Mouse (Mus musculus) hindbrain, embryonic 14.5 days (tissue): ENCODE data around the gene Bid. TPM values are rescaled to one million over a fixed set of nuclear protein-coding genes. Genes with fewer than 3 reads are reported as not detected.

Experiments
- ATAC-seq: fragments of 200-750 bp; cut with Nextera tagmentation; 2 replicates; pipeline ENCODE4 v1.8.0; 2017; ENCODE audit warnings: moderate number of reproducible peaks, mild to moderate bottlenecking, moderate TSS enrichment, moderate library complexity; ENCODE audit not compliant: low FRiP score
- DNase-seq: peaks from one replicate; pipeline ENCODE4 v3.0.0-alpha.2; 2015; ENCODE audit warnings: low spot score
- H3K27ac ChIP-seq: fragments of 300-500 bp; sonication (generic); 2 replicates; pipeline ENCODE4 v1.5.1; 2014; ENCODE audit warnings: mild to moderate bottlenecking, moderate library complexity
- H3K27me3 ChIP-seq: fragments of 300-500 bp; sonication (generic); 2 replicates; pipeline ENCODE4 v1.6.1; 2014; ENCODE audit warnings: mild to moderate bottlenecking, low read length, mixed read lengths; ENCODE audit not compliant: control insufficient read depth, insufficient read depth
- H3K36me3 ChIP-seq: fragments of 300-500 bp; sonication (generic); replicated peaks from 2 replicates; pipeline ENCODE4 v1.6.1; 2014; ENCODE audit not compliant: control insufficient read depth, insufficient read depth
- H3K4me1 ChIP-seq: fragments of 300-500 bp; sonication (generic); replicated peaks from 2 replicates; pipeline ENCODE4 v1.6.1; 2014; ENCODE audit warnings: antibody characterized with exemption, low read length, mixed read lengths; ENCODE audit not compliant: control insufficient read depth, insufficient read depth
- H3K4me2 ChIP-seq: fragments of 300-500 bp; sonication (generic); replicated peaks from 2 replicates; pipeline ENCODE4 v1.6.1; 2014; ENCODE audit warnings: mild to moderate bottlenecking, moderate library complexity
- H3K4me3 ChIP-seq: fragments of 300-500 bp; sonication (generic); replicated peaks from 2 replicates; pipeline ENCODE4 v1.5.1; 2014; ENCODE audit warnings: mild to moderate bottlenecking, low read length
- H3K9ac ChIP-seq: fragments of 300-500 bp; sonication (generic); 2 replicates; pipeline ENCODE4 v1.6.1; 2014
- H3K9me3 ChIP-seq: fragments of 300-500 bp; sonication (generic); 2 replicates; pipeline ENCODE4 v1.6.1; 2016; ENCODE audit warnings: low read length; ENCODE audit not compliant: control insufficient read depth
- WGBS: fragments of 180-500 bp; shearing (Covaris S2); extraction: QIAGEN DNeasy Blood & Tissue Kit; methylation state at CpG from one replicate; pipeline ENCODE4 v1.1.7; 2014; 5-methylcytosine and 5-hydroxymethylcytosine counted together
- polyA plus RNA-seq: library from polyadenylated mRNA; unstranded; fragments of >200 nt; fragmentation: Nextera tagmentation; extraction: Ambion mirVana; gene quantifications from 2 replicates; pipeline ENCODE4 v1.2.1, GENCODE M21; 2014

Bid gene
- polyA plus RNA-seq, 1 experiment from 2014 or later: 40.2 TPM

DNA sequence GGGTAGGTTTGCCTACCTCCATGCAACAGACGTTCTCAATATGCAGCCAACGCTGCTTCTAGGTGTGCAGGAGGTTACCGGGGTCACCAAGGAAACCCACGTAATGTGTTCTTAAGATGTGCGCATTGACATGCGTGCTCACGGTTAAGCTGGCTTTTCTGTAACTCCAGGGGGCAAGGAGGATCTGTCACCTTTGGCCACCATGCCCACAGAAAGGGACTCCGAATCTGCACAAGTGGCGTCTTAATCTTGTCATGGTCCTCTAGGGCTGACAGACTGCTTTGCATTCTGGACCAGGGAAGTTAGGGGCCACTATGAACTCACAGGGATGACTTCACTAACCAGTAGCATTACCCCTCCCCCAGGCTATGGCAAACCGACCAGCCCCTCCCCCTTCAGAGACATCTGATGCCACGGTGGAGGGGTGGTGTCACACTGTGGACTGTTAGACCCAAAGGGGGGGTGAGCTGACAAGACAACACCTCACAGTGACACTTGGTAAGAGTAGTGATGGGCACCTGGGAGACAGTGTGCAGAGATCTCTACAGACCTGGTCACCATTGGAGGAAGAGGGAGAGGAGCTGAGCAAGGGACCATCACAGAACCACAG is 21.5 kb upstream of the Bid start:
- 84% methylated on average over 11 of the region's 11 CpGs for WGBS
- ATAC-seq (no peak), DNase-seq (no peak)
- H3K4me1 ChIP-seq: no peaks in the 10 kb centered on the region
- no peaks in the 10 kb centered on the region for H3K27me3 ChIP-seq
- H3K9me3 ChIP-seq: no peaks in the 10 kb centered on the region
- H3K4me2 ChIP-seq: no peak overlapping the region
- H3K9ac ChIP-seq: no peak overlapping the region
- no peak overlapping the region for H3K27ac ChIP-seq
- no peak overlapping the region for H3K4me3 ChIP-seq
- H3K36me3 ChIP-seq: peaks cover 18% of the 10 kb centered on the region

DNA sequence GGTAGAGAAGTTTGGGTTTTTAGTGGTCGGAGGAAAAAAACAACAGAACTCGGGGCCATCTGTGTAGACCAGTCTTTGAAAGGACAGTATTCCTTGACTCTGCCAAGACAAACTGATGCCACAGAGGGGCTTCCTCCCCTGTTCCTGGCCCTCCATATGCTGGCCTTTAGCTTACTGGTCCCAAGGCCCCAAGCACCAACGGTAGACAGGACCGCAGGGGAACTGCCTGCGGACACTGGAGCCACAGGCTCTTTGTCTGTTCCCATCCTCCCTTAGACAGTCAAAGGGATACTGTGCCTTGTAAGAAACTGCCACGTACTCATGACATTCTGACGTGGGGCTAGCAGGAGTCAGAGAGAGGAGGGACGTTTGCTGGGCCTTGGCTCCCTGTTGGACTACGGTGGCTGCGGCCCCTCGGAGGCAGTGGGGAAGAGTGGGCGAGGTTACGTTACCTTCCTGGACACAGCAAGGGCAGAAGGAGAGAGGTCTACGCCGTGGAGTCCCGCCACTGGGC is 20.5 kb upstream of the Bid start:
- H3K4me2 ChIP-seq: no peak overlapping the region
- ATAC-seq: no peak
- no peaks in the 10 kb centered on the region for H3K4me1 ChIP-seq
- WGBS: 86% methylated on average over 16 of the region's 16 CpGs
- no peaks in the 10 kb centered on the region for H3K27me3 ChIP-seq
- no peak overlapping the region for H3K27ac ChIP-seq
- DNase-seq: no peak
- peaks cover 24% of the 10 kb centered on the region for H3K36me3 ChIP-seq
- no peak overlapping the region for H3K9ac ChIP-seq
- no peak overlapping the region for H3K4me3 ChIP-seq
- H3K9me3 ChIP-seq: no peaks in the 10 kb centered on the region

- 75% methylated on average over 4 of the region's 4 CpGs for WGBS
- no peak for DNase-seq
- Histone ChIP-seq H3K9ac (no peak overlapping the region), H3K27me3 (no peaks in the 10 kb centered on the region), H3K4me2 (no peak overlapping the region), H3K9me3 (no peaks in the 10 kb centered on the region), H3K4me1 (no peaks in the 10 kb centered on the region), H3K36me3 (peaks cover 50% of the 10 kb centered on the region), H3K27ac (no peak overlapping the region), H3K4me3 (no peak overlapping the region)
- ATAC-seq: no peak
Observed at GRCm38 (mm10) chr6:120934176-120934575, 17.5 kb upstream of the Bid start.

DNA sequence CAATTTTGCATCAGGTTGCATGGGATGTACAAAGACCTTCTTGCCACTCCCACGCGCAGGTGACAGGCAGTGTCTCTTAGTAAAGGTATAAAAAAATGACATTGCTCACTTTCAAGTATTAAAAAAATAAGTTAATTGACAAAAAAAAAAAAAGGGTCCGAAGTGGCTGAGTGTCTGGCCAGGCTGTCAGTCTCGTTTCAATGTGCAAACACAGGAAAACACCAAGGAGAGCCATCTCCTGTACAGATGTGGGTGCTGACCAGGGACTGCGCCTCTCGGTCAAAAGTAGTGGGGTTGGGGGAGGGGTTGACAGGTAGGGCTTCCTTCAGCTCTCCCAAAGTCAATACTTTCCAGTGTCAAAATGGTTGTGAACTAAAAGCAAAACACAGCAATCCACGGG is 17.0 kb upstream of the Bid start:
- H3K27me3 ChIP-seq: no peaks in the 10 kb centered on the region
- no peak overlapping the region for H3K4me2 ChIP-seq
- peaks cover 54% of the 10 kb centered on the region for H3K36me3 ChIP-seq
- DNase-seq (no peak), ATAC-seq (no peak)
- H3K27ac ChIP-seq: no peak overlapping the region
- H3K4me3 ChIP-seq: no peak overlapping the region
- 92% methylated on average over 7 of the region's 7 CpGs for WGBS
- H3K4me1 ChIP-seq: no peaks in the 10 kb centered on the region
- no peak overlapping the region for H3K9ac ChIP-seq
- H3K9me3 ChIP-seq: no peaks in the 10 kb centered on the region

DNA sequence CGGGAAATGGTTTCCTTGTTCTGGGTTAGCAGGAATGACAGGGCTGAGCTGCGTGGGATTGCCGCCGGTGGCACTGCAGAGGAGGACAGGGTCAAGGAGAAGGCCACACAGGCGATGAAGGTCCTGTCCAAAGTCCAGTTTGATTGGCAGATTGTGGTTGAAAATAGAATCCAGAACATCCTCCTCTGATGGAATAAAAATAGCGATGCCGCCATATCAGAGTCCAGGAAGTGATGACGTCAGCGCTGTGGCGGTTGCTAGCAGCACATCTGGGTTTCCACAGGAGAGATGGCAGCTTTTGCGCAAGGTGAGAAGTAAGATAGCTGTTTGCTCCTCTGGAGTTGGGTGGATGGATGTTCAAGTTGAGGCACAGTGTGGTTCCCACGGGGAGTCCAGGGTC is 15.9 kb upstream of the Bid start:
- no peaks in the 10 kb centered on the region for H3K27me3 ChIP-seq
- no peak for DNase-seq
- peaks cover 54% of the 10 kb centered on the region for H3K36me3 ChIP-seq
- H3K9me3 ChIP-seq: no peaks in the 10 kb centered on the region
- H3K4me1 ChIP-seq: no peaks in the 10 kb centered on the region
- ATAC-seq: no peak
- no peak overlapping the region for H3K27ac ChIP-seq
- no peak overlapping the region for H3K4me3 ChIP-seq
- no peak overlapping the region for H3K4me2 ChIP-seq
- 91% methylated on average over 12 of the region's 12 CpGs for WGBS
- no peak overlapping the region for H3K9ac ChIP-seq

DNA sequence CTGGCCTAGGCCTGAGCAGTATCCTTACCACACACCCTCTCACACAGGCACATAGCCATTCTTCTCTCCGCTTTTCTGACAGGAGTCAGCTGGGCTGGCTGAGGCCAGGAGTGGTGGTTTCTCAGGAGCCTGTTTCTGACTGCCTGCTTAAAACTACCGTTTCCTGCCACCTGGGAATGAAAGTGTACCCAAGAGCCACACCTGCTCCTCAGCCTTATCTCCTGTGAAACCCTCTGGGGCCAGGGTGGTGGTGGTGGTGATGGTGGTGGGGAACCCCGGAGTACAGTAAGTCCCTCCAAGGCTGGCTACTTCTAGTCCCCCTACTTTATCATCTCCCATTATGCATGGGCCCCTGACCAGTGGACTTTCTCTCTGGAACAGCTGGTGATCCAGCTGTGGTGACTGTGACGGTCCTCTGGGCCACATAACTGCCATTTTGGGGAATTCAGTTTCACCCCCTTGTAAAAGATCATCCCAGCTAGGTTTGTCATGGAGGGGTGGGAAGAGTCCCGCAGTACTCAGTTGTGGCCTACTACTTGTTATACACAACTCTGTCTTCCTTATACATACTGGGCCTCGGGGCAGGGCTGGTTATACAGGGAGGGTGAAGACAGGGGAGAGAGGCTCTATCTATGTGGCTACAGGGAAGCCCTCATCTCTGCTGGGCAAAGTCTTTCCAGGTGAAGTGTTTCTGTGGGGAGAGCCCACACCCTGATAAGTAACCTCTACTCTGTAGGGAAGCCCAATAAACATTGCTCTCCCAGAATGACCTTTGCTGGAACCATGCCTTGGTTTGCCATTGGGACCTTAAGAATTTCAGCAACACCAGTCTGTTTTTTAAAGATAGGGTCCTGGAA is 14.0 kb upstream of the Bid start:
- no peaks in the 10 kb centered on the region for H3K27me3 ChIP-seq
- 94% methylated on average over 6 of the region's 6 CpGs for WGBS
- DNase-seq: no peak
- no peak overlapping the region for H3K4me3 ChIP-seq
- no peak for ATAC-seq
- H3K27ac ChIP-seq: no peak overlapping the region
- no peaks in the 10 kb centered on the region for H3K4me1 ChIP-seq
- no peak overlapping the region for H3K9ac ChIP-seq
- H3K36me3 ChIP-seq: peaks cover 54% of the 10 kb centered on the region
- no peaks in the 10 kb centered on the region for H3K9me3 ChIP-seq
- H3K4me2 ChIP-seq: no peak overlapping the region

GRCm38 (mm10) chr6:120929421-120929820 is 12.8 kb upstream of the Bid start:
- 72% methylated on average over 1 of the region's 1 CpGs for WGBS

DNA sequence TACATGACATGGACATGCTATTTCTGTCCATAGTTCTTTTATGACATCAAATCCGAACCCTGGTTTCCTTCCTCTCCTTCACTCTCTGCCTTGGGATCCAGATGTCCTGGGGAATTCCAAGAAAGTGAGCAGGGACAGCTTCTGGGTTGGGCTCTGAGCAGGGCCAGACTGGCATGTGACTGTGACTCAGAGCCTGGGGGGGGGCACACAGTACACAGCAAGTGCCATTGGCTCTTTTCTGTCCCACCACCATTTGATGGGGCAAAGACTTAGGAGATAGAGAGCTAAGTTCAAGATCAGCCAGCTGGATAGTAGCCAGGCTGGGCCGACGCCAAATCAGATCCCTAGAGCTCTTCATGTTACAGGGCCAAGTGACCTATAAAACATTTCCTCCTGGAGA is 11.1 kb upstream of the Bid start:
- ATAC-seq (no peak), DNase-seq (no peak)
- H3K27ac ChIP-seq: no peak overlapping the region
- 89% methylated on average over 3 of the region's 3 CpGs for WGBS
- H3K9ac ChIP-seq: no peak overlapping the region
- no peak overlapping the region for H3K4me2 ChIP-seq
- no peak overlapping the region for H3K4me3 ChIP-seq
- no peaks in the 10 kb centered on the region for H3K27me3 ChIP-seq
- no peaks in the 10 kb centered on the region for H3K4me1 ChIP-seq
- peaks cover 35% of the 10 kb centered on the region for H3K36me3 ChIP-seq
- H3K9me3 ChIP-seq: no peaks in the 10 kb centered on the region

More at GRCm38 (mm10) chr6:120929421-120929820, 12.8 kb upstream of the Bid start:
- H3K9me3 ChIP-seq: no peaks in the 10 kb centered on the region
- H3K4me1 ChIP-seq: no peaks in the 10 kb centered on the region
- H3K27me3 ChIP-seq: no peaks in the 10 kb centered on the region
- H3K27ac ChIP-seq: no peak overlapping the region
- ATAC-seq (no peak), DNase-seq (no peak)
- H3K36me3 ChIP-seq: peaks cover 47% of the 10 kb centered on the region
- H3K9ac ChIP-seq: no peak overlapping the region
- H3K4me3 ChIP-seq: no peak overlapping the region
- no peak overlapping the region for H3K4me2 ChIP-seq

GRCm38 (mm10) chr6:120926880-120927279 is 10.2 kb upstream of the Bid start:
- Histone ChIP-seq H3K4me3 (no peak overlapping the region), H3K4me1 (no peaks in the 10 kb centered on the region), H3K4me2 (no peak overlapping the region), H3K27ac (no peak overlapping the region), H3K9me3 (no peaks in the 10 kb centered on the region), H3K27me3 (no peaks in the 10 kb centered on the region), H3K9ac (no peak overlapping the region), H3K36me3 (peaks cover 26% of the 10 kb centered on the region)
- no peak for DNase-seq
- 55% methylated on average over 2 of the region's 2 CpGs for WGBS
- no peak for ATAC-seq
